Mouse (Mus musculus) limb, embryonic 15.5 days (tissue): ENCODE measurements around the gene Sox5. TPM values are rescaled to one million over a fixed set of nuclear protein-coding genes. Genes with fewer than 3 reads are reported as not detected.

Experiments
- ATAC-seq: fragments of 200-750 bp; cut with Nextera tagmentation; 2 replicates; pipeline ENCODE4 v1.8.0; 2017; ENCODE audit warnings: low read depth, moderate TSS enrichment; ENCODE audit not compliant: insufficient number of reproducible peaks, low FRiP score, low TSS enrichment
- H3K27ac ChIP-seq: fragments of 300-500 bp; sonication (generic); 2 replicates; pipeline ENCODE4 v1.5.1; 2015; ENCODE audit warnings: moderate library complexity, mild to moderate bottlenecking, inconsistent platforms
- H3K27me3 ChIP-seq: fragments of 300-500 bp; sonication (generic); 2 replicates; pipeline ENCODE4 v1.6.1; 2015; ENCODE audit warnings: inconsistent platforms
- H3K36me3 ChIP-seq: fragments of 300-500 bp; sonication (generic); 2 replicates; pipeline ENCODE4 v1.6.1; 2015; ENCODE audit warnings: inconsistent platforms
- H3K4me1 ChIP-seq: fragments of 300-500 bp; sonication (generic); 2 replicates; pipeline ENCODE4 v1.6.1; 2015; ENCODE audit warnings: inconsistent platforms
- H3K4me2 ChIP-seq: fragments of 300-500 bp; sonication (generic); 2 replicates; pipeline ENCODE4 v1.6.1; 2015; ENCODE audit warnings: mild to moderate bottlenecking, inconsistent platforms
- H3K4me3 ChIP-seq: fragments of 300-500 bp; sonication (generic); 2 replicates; pipeline ENCODE4 v1.5.1; 2015; ENCODE audit warnings: mild to moderate bottlenecking, inconsistent platforms
- H3K9ac ChIP-seq: fragments of 300-500 bp; sonication (generic); 2 replicates; pipeline ENCODE4 v1.6.1; 2015; ENCODE audit warnings: inconsistent platforms
- H3K9me3 ChIP-seq: fragments of 300-500 bp; sonication (generic); 2 replicates; pipeline ENCODE4 v1.6.1; 2016; ENCODE audit warnings: inconsistent platforms
- WGBS: fragments of 180-500 bp; shearing (Covaris S2); methylation state at CpG from one replicate; pipeline ENCODE4 v1.1.7; 2015; 5-methylcytosine and 5-hydroxymethylcytosine counted together
- polyA plus RNA-seq: library from polyadenylated mRNA; unstranded; fragments of >200 nt; fragmentation: Nextera tagmentation; extraction: Ambion mirVana; gene quantifications from 2 replicates; pipeline ENCODE4 v1.2.1, GENCODE M21; 2015

Gene Sox5
- polyA plus RNA-seq, 1 experiment from 2014 or later, result 36.0 TPM

GRCm38 (mm10) chr6:144343338-144343737 lies 438.4 kb downstream of the Sox5 start:
- no peaks in the 10 kb centered on the region for H3K36me3 ChIP-seq
- no peak overlapping the region for H3K27ac ChIP-seq
- H3K4me3 ChIP-seq, result no peak overlapping the region
- H3K4me1 ChIP-seq, result no peaks in the 10 kb centered on the region
- no peaks in the 10 kb centered on the region for H3K9me3 ChIP-seq
- H3K27me3 ChIP-seq, result no peaks in the 10 kb centered on the region
- H3K9ac ChIP-seq, result no peak overlapping the region
- H3K4me2 ChIP-seq, result no peak overlapping the region
- no peak for ATAC-seq
- WGBS, result 71% methylated on average over 11 of the region's 11 CpGs

- Histone ChIP-seq H3K36me3 (no peaks in the 10 kb centered on the region), H3K27me3 (no peaks in the 10 kb centered on the region), H3K27ac (no peak overlapping the region), H3K9ac (no peak overlapping the region), H3K4me3 (no peak overlapping the region), H3K9me3 (no peaks in the 10 kb centered on the region), H3K4me2 (no peak overlapping the region), H3K4me1 (no peaks in the 10 kb centered on the region)
- 92% methylated on average over 3 of the region's 3 CpGs for WGBS
- no peak for ATAC-seq
These were observed 442.2 kb downstream of the Sox5 start for GRCm38 (mm10) chr6:144339554-144339953.

- Histone ChIP-seq H3K4me1 (no peaks in the 10 kb centered on the region), H3K27ac (no peak overlapping the region), H3K9me3 (no peaks in the 10 kb centered on the region), H3K4me3 (no peak overlapping the region), H3K4me2 (no peak overlapping the region), H3K27me3 (no peaks in the 10 kb centered on the region), H3K9ac (no peak overlapping the region), H3K36me3 (no peaks in the 10 kb centered on the region)
- 60% methylated on average over 13 of the region's 13 CpGs for WGBS
- ATAC-seq, result no peak
These were observed 442.8 kb downstream of the Sox5 start for GRCm38 (mm10) chr6:144339006-144339405.

GRCm38 (mm10) chr6:144338221-144338620 lies 443.6 kb downstream of the Sox5 start:
- no peaks in the 10 kb centered on the region for H3K27me3 ChIP-seq
- WGBS, result 69% methylated on average over 4 of the region's 4 CpGs
- no peak overlapping the region for H3K4me3 ChIP-seq
- no peak overlapping the region for H3K9ac ChIP-seq
- no peak for ATAC-seq
- H3K4me1 ChIP-seq, result no peaks in the 10 kb centered on the region
- H3K9me3 ChIP-seq, result no peaks in the 10 kb centered on the region
- no peaks in the 10 kb centered on the region for H3K36me3 ChIP-seq
- H3K4me2 ChIP-seq, result no peak overlapping the region
- H3K27ac ChIP-seq, result no peak overlapping the region

DNA sequence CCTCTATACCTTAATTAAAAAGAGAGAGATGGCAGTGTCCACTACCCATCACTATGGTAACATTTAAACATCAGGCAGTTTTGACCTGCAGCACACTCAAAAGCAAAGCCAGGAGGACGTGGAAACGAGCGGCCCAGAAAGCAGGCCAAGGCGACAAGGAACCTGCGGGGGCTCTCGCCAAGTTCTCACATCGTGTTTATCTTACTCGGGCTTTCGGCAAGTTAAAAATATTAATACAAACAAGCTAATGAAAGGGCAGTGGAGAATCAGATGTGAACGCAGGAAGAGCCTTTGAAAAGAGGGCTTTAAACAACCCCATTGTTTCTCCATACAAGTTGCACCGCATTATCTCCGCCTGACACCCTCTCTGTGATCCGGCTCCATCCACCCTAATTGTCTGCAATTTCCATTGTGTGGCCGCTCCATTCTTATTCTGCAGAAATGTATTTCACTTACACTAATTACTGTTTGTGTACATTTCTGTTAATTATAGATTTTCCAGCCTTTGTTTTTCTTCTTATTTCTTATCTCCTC lies 444.3 kb downstream of the Sox5 start:
- Histone ChIP-seq H3K36me3 (no peaks in the 10 kb centered on the region), H3K9me3 (no peaks in the 10 kb centered on the region), H3K4me1 (no peaks in the 10 kb centered on the region), H3K4me2 (no peak overlapping the region), H3K9ac (no peak overlapping the region), H3K27ac (no peak overlapping the region), H3K27me3 (no peaks in the 10 kb centered on the region), H3K4me3 (no peak overlapping the region)
- 61% methylated on average over 14 of the region's 14 CpGs for WGBS
- ATAC-seq, result no peak

GRCm38 (mm10) chr6:144336789-144337188 lies 445.0 kb downstream of the Sox5 start:
- Histone ChIP-seq H3K4me3 (no peak overlapping the region), H3K9me3 (no peaks in the 10 kb centered on the region), H3K36me3 (no peaks in the 10 kb centered on the region), H3K27ac (no peak overlapping the region), H3K4me2 (no peak overlapping the region), H3K27me3 (no peaks in the 10 kb centered on the region), H3K9ac (no peak overlapping the region), H3K4me1 (no peaks in the 10 kb centered on the region)
- ATAC-seq, result no peak
- 91% methylated on average over 4 of the region's 4 CpGs for WGBS

GRCm38 (mm10) chr6:144333146-144333545 lies 448.6 kb downstream of the Sox5 start:
- Histone ChIP-seq H3K36me3 (no peaks in the 10 kb centered on the region), H3K9ac (no peak overlapping the region), H3K27ac (no peak overlapping the region), H3K9me3 (no peaks in the 10 kb centered on the region), H3K27me3 (no peaks in the 10 kb centered on the region), H3K4me2 (no peak overlapping the region), H3K4me1 (no peaks in the 10 kb centered on the region), H3K4me3 (no peak overlapping the region)
- ATAC-seq, result no peak
- WGBS, result 90% methylated on average over 4 of the region's 4 CpGs

DNA sequence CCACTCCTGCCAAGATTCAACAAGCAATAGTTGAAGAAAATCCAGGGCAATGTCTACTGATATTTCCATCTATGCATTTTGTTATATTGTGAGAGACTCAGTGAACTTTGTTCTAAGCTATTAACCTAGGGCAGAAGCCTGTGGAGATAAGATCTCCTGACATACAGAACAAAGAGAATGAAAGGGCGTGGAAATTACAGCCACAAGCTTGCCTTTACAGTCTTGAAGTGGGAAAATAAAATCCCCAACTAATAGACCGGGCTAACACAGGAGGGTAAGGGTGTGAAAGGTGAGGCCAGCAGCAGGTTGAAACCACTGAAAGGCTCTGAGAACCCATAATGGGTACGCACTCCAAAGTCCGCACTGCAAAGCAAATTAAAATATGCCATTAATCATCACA lies 449.8 kb downstream of the Sox5 start:
- no peak for ATAC-seq
- Histone ChIP-seq H3K4me3 (no peak overlapping the region), H3K9ac (no peak overlapping the region), H3K36me3 (no peaks in the 10 kb centered on the region), H3K4me1 (peaks cover 3% of the 10 kb centered on the region; the same call in 1 of the 2 replicates), H3K4me2 (no peak overlapping the region), H3K9me3 (no peaks in the 10 kb centered on the region), H3K27me3 (no peaks in the 10 kb centered on the region), H3K27ac (no peak overlapping the region)
- 83% methylated on average over 4 of the region's 4 CpGs for WGBS

GRCm38 (mm10) chr6:144329311-144329930 lies 452.4 kb downstream of the Sox5 start:
- WGBS, result 63% methylated on average over 2 of the region's 2 CpGs

DNA sequence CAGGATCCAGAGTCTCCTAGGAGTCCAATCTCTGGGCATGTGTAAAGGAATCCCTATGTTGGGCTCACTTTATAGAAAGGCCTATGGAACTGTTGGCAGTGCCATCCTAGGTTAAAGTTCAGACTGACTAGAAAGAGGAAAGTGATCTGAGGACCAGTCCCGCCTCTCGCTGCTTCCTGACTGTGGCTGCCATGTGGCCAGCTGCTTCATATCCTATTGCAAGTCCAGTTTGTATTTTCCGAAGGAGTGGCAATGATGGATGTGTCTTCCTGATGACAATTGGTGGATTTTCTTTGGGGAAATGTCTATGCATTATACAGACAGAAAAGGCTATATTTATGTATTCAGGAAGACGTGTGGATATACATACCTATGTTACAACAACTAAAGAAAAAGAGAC lies 453.0 kb downstream of the Sox5 start:
- no peaks in the 10 kb centered on the region for H3K36me3 ChIP-seq

More at GRCm38 (mm10) chr6:144329311-144329930, 452.4 kb downstream of the Sox5 start:
- no peaks in the 10 kb centered on the region for H3K9me3 ChIP-seq
- no peak overlapping the region for H3K27ac ChIP-seq
- no peaks in the 10 kb centered on the region for H3K36me3 ChIP-seq
- H3K9ac ChIP-seq, result no peak overlapping the region
- no peak overlapping the region for H3K4me3 ChIP-seq
- H3K27me3 ChIP-seq, result no peaks in the 10 kb centered on the region
- ATAC-seq, result no peak
- H3K4me2 ChIP-seq, result no peak overlapping the region
- peaks cover 4% of the 10 kb centered on the region; the same call in 1 of the 2 replicates for H3K4me1 ChIP-seq

DNA sequence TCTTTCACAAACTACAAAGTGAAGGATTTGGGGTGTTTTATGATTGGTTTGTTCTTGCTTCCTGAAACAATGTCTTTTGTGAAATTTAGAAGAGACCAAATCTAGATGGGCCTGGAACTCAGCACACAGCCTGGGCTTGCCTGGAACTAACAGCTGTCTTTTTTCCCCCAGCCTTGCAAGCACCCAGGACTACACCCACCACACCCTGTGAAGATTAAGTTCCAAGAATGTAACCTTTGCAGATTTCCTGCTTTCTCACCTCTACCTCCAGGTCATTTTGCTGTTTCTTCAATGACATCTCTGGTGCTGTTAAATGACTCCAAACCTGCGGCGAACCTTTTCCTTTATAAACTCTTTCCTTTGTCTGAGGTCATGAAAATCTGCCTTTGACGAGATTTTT lies 455.0 kb downstream of the Sox5 start:
- Histone ChIP-seq H3K9ac (no peak overlapping the region), H3K27me3 (no peaks in the 10 kb centered on the region), H3K4me2 (no peak overlapping the region), H3K27ac (no peak overlapping the region), H3K9me3 (no peaks in the 10 kb centered on the region), H3K36me3 (no peaks in the 10 kb centered on the region), H3K4me1 (peaks cover 4% of the 10 kb centered on the region; the same call in 1 of the 2 replicates), H3K4me3 (no peak overlapping the region)
- no peak for ATAC-seq
- WGBS, result 35% methylated on average over 3 of the region's 3 CpGs

More for the DNA sequence above, 453.0 kb downstream of the Sox5 start:
- H3K27me3 ChIP-seq, result no peaks in the 10 kb centered on the region
- H3K9ac ChIP-seq, result no peak overlapping the region
- ATAC-seq, result no peak
- WGBS, result 79% methylated on average over 4 of the region's 4 CpGs
- H3K27ac ChIP-seq, result no peak overlapping the region
- H3K9me3 ChIP-seq, result no peaks in the 10 kb centered on the region
- peaks cover 4% of the 10 kb centered on the region; the same call in 1 of the 2 replicates for H3K4me1 ChIP-seq
- no peak overlapping the region for H3K4me2 ChIP-seq
- no peak overlapping the region for H3K4me3 ChIP-seq

DNA sequence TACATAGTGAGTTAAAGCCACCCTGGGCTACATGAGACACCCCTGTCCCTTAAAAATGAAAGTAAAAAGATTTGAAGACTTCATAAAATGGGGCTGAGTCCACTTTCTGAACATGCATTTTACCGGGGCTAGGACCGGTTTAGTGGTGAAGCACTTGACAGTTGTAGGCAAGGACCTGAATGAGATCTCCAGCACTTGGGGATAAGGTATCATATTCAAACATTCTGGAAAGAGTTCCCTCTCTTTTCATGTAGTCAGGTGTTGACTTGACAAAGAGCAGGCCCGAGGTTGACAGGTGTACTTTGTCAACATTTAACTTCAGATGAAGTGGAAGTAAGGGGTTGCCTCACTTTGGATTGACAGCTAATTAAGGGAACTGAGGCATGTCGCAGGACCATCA lies 458.4 kb downstream of the Sox5 start:
- WGBS, result 77% methylated on average over 4 of the region's 4 CpGs
- Histone ChIP-seq H3K4me3 (no peak overlapping the region), H3K9me3 (no peaks in the 10 kb centered on the region), H3K27ac (no peak overlapping the region), H3K36me3 (no peaks in the 10 kb centered on the region), H3K4me2 (no peak overlapping the region), H3K9ac (no peak overlapping the region), H3K27me3 (no peaks in the 10 kb centered on the region), H3K4me1 (peaks cover 4% of the 10 kb centered on the region; the same call in 1 of the 2 replicates)
- ATAC-seq, result no peak
